Mouse (Mus musculus) embryonic facial prominence, embryonic 14.5 days (tissue): ENCODE measurements around the gene Mrpl3. TPM values are rescaled to one million over a fixed set of nuclear protein-coding genes. Genes with fewer than 3 reads are reported as not detected.

ENCODE experiments used
- ATAC-seq: fragments of 200-750 bp; cut with Nextera tagmentation; 2 replicates; pipeline ENCODE4 v1.8.0; 2017; ENCODE audit warnings: low read depth, moderate number of reproducible peaks, moderate TSS enrichment
- DNase-seq: peaks from one replicate; pipeline ENCODE4 v3.0.0-alpha.2; 2015; ENCODE audit warnings: low spot score
- H3K27ac ChIP-seq: fragments of 300-500 bp; sonication (generic); replicated peaks from 2 replicates; pipeline ENCODE4 v1.5.1; 2014; ENCODE audit warnings: low read depth, mild to moderate bottlenecking, low read length, moderate library complexity
- H3K27me3 ChIP-seq: fragments of 300-500 bp; sonication (generic); replicated peaks from 2 replicates; pipeline ENCODE4 v1.6.1; 2014; ENCODE audit warnings: low read length; ENCODE audit not compliant: control insufficient read depth, insufficient read depth
- H3K36me3 ChIP-seq: fragments of 300-500 bp; sonication (generic); 2 replicates; pipeline ENCODE4 v1.6.1; 2014; ENCODE audit warnings: low read length, mixed read lengths; ENCODE audit not compliant: control insufficient read depth, insufficient read depth
- H3K4me1 ChIP-seq: fragments of 300-500 bp; sonication (generic); 2 replicates; pipeline ENCODE4 v1.6.1; 2014; ENCODE audit warnings: antibody characterized with exemption, low read length; ENCODE audit not compliant: control insufficient read depth, insufficient read depth
- H3K4me2 ChIP-seq: fragments of 300-500 bp; sonication (generic); 2 replicates; pipeline ENCODE4 v1.6.1; 2014; ENCODE audit warnings: low read depth, mild to moderate bottlenecking, low read length, moderate library complexity, mixed read lengths
- H3K4me3 ChIP-seq: fragments of 300-500 bp; sonication (generic); 2 replicates; pipeline ENCODE4 v1.5.1; 2014; ENCODE audit warnings: low read depth, mild to moderate bottlenecking, low read length
- H3K9ac ChIP-seq: fragments of 300-500 bp; sonication (generic); 2 replicates; pipeline ENCODE4 v1.6.1; 2014; ENCODE audit warnings: low read depth, mild to moderate bottlenecking, low read length, moderate library complexity, mixed read lengths
- H3K9me3 ChIP-seq: fragments of 300-500 bp; sonication (generic); 2 replicates; pipeline ENCODE4 v1.6.1; 2016; ENCODE audit warnings: low read length; ENCODE audit not compliant: control insufficient read depth
- WGBS: fragments of 180-500 bp; shearing (Covaris S2); extraction: QIAGEN DNeasy Blood & Tissue Kit; methylation state at CpG from one replicate; pipeline ENCODE4 v1.1.7; 2014; 5-methylcytosine and 5-hydroxymethylcytosine counted together
- polyA plus RNA-seq: library from polyadenylated mRNA; unstranded; fragments of >200 nt; fragmentation: Nextera tagmentation; extraction: Ambion mirVana; gene quantifications from 2 replicates; pipeline ENCODE4 v1.2.1, GENCODE M21; 2014

Mrpl3 gene
- polyA plus RNA-seq, 1 experiment from 2014 or later: 96.6 TPM

DNA sequence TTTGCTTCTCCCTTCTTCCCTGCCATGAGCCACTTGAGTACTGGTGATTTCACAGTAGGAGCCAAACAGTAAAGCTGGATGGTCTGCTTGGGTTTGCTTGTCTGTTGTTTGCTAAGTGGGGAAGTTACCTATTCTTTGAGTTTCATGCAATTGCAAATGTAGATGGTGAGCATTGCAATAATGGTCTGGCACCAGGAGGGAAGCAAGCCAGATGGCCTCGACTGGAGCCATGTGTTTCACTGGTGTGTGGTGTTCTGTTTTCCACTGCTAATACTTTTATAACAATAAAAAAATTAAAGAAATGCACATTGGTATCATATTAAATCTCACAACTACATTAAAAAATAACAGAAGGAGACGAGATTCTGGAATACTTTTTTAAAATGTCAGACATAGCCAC is 3.4 kb upstream of the Mrpl3 start:
- Histone ChIP-seq H3K9me3 (no peaks in the 10 kb centered on the region), H3K27me3 (no peaks in the 10 kb centered on the region), H3K9ac (no peak overlapping the region), H3K27ac (no peak overlapping the region), H3K36me3 (0 out of 2 replicates have a peak, but pooled peaks cover 1% of the 10 kb centered on the region), H3K4me3 (no peak overlapping the region), H3K4me2 (no peak overlapping the region), H3K4me1 (peaks cover 7% of the 10 kb centered on the region; the same call in 1 of the 2 replicates)
- DNase-seq (no peak), ATAC-seq (no peak)
- 41% methylated on average over 2 of the region's 2 CpGs for WGBS

DNA sequence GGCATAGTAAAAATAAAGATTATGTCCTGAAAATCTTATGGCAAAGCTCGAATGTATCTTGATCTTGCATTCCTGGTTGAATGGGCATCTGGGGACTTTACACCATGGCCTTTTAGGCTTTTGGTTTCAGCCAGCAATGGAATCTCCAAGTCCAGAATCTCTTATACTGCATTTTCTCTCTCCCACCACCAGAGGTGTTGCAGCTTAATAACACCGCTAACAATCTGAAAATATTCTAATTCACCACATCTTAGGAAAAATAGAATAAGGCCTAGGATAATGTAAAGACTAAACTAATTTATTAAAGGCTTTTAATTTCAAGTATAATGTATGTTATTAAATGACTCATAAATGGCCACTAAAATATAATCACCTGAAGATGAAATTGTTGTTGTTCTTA is 2.8 kb upstream of the Mrpl3 start:
- H3K4me2 ChIP-seq: no peak overlapping the region
- no peak overlapping the region for H3K9ac ChIP-seq
- DNase-seq (no peak), ATAC-seq (no peak)
- H3K27ac ChIP-seq: no peak overlapping the region
- no peak overlapping the region for H3K4me3 ChIP-seq
- no peaks in the 10 kb centered on the region for H3K9me3 ChIP-seq
- H3K36me3 ChIP-seq: peaks cover 6% of the 10 kb centered on the region; the same call in 1 of the 2 replicates
- peaks cover 7% of the 10 kb centered on the region; the same call in 1 of the 2 replicates for H3K4me1 ChIP-seq
- no peaks in the 10 kb centered on the region for H3K27me3 ChIP-seq
- WGBS: 55% methylated on average over 2 of the region's 2 CpGs

DNA sequence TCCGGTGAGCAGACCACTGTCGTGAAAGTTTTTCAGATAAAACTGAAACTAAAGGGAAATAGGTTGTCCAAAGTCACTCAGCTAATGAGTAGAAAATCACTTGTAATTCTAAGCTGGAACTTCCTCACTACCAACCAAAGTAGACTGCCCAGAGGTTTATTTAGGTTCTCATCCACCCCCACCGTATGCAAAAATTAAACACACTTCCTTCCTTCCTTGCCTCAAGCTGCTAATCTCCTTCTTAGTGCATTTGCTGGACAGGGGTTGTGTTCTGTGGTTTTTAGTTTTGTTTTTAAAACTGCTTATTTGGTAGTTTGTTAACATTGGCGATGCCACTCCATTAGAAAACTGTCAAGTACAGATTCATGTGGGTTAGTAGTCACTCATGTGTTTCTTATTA is 773 bp downstream of the Mrpl3 start:
- peak overlapping the region; percentile 84 for H3K4me2 ChIP-seq
- 46% methylated on average over 4 of the region's 4 CpGs for WGBS

DNA sequence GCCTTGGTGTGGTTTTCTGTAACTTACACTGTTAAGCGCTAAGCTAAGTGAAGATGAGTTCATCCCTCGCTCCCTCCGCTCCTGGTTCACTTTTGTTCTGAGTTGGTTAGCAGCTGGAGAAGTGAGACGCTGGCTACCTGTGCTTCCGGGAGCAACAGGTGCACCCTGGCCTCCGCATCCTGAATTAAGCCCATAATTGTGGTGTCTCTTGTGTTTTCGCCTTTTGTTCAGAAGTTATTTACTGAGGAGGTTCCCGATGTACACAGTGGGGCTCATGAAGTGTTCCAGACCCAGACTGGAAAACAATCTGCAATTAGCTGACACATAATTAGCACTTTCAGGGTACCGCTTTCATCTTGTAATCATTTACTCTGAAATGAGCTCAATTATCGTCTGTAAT is 16.1 kb downstream of the Mrpl3 start:
- Histone ChIP-seq H3K9ac (no peak overlapping the region), H3K4me1 (no peaks in the 10 kb centered on the region), H3K36me3 (peaks cover 63% of the 10 kb centered on the region), H3K9me3 (no peaks in the 10 kb centered on the region), H3K4me2 (no peak overlapping the region), H3K27me3 (no peaks in the 10 kb centered on the region), H3K4me3 (no peak overlapping the region), H3K27ac (no peak overlapping the region)
- DNase-seq: peak; percentile 5
- 90% methylated on average over 10 of the region's 10 CpGs for WGBS
- ATAC-seq: peak; percentile 55

More for the DNA sequence above, 773 bp downstream of the Mrpl3 start:
- no peak for ATAC-seq
- no peaks in the 10 kb centered on the region for H3K27me3 ChIP-seq
- H3K9me3 ChIP-seq: no peaks in the 10 kb centered on the region
- no peak overlapping the region for H3K27ac ChIP-seq
- no peak for DNase-seq
- H3K36me3 ChIP-seq: peaks cover 41% of the 10 kb centered on the region
- H3K9ac ChIP-seq: peak overlapping the region; percentile 97
- H3K4me3 ChIP-seq: peak overlapping the region; percentile 96
- peaks cover 7% of the 10 kb centered on the region; the same call in 1 of the 2 replicates for H3K4me1 ChIP-seq

DNA sequence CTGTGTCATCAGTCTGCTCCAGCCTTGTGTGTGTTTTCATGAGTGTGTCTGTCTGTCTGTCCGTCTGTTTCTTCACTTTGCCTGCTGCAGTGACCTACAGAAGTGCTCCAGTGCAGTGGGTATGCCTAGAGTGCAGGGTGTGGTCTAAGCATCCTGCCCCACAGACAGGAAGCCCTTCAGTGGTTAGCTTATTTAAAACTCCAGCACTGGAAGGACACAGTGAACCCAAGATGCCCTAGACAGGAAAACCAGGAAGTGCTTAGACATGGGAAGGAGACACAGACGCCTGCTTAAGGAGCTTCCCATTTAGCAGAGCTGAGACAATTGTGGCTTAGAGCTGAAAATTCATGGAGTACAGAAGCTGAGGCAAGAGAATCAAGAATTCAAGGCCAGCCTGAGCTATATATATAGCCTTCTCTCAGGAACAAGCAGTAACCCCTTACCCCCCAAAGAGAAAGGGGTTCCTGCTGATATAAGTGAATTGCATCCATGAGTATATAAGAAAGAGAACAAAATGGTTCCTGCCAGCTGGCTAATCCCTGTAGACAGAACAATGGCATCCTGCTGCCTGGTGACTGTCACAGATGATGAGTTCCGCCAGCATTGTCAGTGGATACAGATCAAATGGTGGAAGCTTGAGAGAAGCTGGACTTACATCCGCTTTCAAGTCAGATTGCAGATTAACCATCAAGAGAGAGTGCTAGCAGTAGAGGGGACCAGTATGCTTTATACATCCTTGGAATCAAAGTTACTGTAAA is 20.1 kb downstream of the Mrpl3 start:
- no peaks in the 10 kb centered on the region for H3K27me3 ChIP-seq
- no peak overlapping the region for H3K9ac ChIP-seq
- H3K4me3 ChIP-seq: no peak overlapping the region
- H3K9me3 ChIP-seq: no peaks in the 10 kb centered on the region
- DNase-seq (no peak), ATAC-seq (no peak)
- no peak overlapping the region for H3K4me2 ChIP-seq
- no peak overlapping the region for H3K27ac ChIP-seq
- WGBS: 79% methylated on average over 4 of the region's 4 CpGs
- H3K4me1 ChIP-seq: no peaks in the 10 kb centered on the region
- H3K36me3 ChIP-seq: peaks cover 64% of the 10 kb centered on the region

DNA sequence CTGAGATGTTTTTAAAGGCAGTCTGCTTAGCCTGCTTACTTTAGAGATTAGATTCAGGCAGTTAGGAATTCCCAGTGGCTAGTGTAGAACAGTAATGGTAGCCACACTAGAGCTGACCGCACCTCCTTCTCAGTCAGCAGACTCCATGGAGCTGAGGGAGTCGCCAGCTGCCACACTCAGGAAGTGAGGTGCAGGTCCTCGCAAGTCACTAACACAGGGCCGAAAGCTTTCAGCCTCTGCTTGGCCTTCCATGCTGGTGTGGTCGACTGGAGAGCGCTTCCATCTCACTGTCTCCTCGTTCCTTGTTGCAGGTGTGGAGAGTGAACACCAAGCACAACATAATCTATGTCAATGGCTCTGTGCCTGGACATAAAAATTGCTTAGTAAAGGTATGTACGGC is 21.8 kb downstream of the Mrpl3 start:
- Histone ChIP-seq H3K4me2 (no peak overlapping the region), H3K36me3 (peaks cover 61% of the 10 kb centered on the region), H3K4me3 (no peak overlapping the region), H3K9ac (no peak overlapping the region), H3K9me3 (no peaks in the 10 kb centered on the region), H3K4me1 (no peaks in the 10 kb centered on the region), H3K27ac (no peak overlapping the region), H3K27me3 (no peaks in the 10 kb centered on the region)
- no peak for DNase-seq
- no peak for ATAC-seq
- 94% methylated on average over 8 of the region's 8 CpGs for WGBS

DNA sequence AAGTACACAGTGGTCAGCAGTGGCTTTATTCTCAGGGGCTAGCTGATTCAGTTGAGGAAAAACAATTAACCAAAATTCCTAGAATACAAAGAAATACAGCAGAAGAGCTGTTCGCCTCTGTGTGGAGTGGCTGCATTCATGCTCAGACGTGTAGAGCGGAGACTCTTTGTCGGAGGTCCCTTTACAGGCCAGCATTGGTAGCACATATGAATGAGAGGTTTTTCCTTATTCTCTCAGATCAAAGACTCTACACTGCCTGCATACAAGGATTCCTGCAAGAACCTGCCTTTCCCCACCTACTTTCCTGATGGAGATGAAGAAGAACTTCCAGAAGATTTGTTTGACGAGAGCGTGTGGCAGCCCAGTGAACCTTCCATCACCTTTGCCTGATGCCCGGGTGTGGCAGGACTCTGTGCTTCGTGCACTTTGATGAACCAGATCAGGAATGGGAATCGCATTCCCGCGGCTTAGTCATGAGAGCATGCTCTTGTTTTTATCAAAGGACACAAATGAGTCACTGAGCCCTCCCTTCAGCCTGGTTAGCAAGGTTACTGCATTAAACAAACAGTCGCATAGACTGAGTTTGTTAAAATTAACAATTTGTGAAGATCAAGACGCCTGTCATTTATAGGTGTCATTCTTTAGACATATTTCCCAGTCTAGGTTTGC is 23.9 kb downstream of the Mrpl3 start:
- no peak overlapping the region for H3K4me3 ChIP-seq
- no peaks in the 10 kb centered on the region for H3K4me1 ChIP-seq
- DNase-seq (no peak), ATAC-seq (no peak)
- no peaks in the 10 kb centered on the region for H3K27me3 ChIP-seq
- WGBS: 93% methylated on average over 13 of the region's 13 CpGs
- no peak overlapping the region for H3K9ac ChIP-seq
- no peaks in the 10 kb centered on the region for H3K9me3 ChIP-seq
- H3K4me2 ChIP-seq: no peak overlapping the region
- H3K27ac ChIP-seq: no peak overlapping the region
- peaks cover 46% of the 10 kb centered on the region for H3K36me3 ChIP-seq

DNA sequence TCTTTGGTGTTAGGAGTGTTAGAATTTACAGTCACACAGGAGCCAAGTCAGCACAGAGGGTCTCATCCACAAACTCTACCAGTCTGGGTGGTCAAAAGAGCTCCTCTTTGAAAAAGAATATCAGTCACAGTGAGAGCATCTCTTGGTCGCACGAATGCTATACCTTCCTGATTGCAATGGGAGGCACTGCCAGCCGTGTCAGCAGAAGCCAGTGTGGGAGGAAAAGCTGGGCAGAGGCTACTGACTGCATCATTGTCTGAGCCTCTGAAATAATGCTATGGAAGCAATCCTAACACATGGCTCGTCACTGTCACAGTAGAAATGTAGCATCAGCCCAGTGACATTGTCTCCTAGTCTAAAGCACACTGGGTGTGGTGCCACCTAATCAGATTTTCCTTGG is 25.4 kb downstream of the Mrpl3 start:
- Histone ChIP-seq H3K9ac (no peak overlapping the region), H3K9me3 (no peaks in the 10 kb centered on the region), H3K4me2 (no peak overlapping the region), H3K27ac (no peak overlapping the region), H3K4me3 (no peak overlapping the region), H3K27me3 (no peaks in the 10 kb centered on the region), H3K36me3 (peaks cover 38% of the 10 kb centered on the region), H3K4me1 (no peaks in the 10 kb centered on the region)
- no peak for DNase-seq
- WGBS: 92% methylated on average over 4 of the region's 4 CpGs
- ATAC-seq: no peak
